Mouse (Mus musculus) lung, postnatal 0 days (tissue): Measurements from ENCODE around the gene Hist1h4b.

Source experiments
- CTCF ChIP-seq: IDR thresholded peaks from 2 replicates; pipeline ENCODE4 v1.5.1; 2016; ENCODE audit warnings: antibody characterized with exemption, mild to moderate bottlenecking
- EP300 ChIP-seq: IDR thresholded peaks from 2 replicates; pipeline ENCODE4 v1.6.1; 2016; ENCODE audit warnings: antibody characterized with exemption, mild to moderate bottlenecking, control low read depth

- TF ChIP-seq CTCF (0 out of 2 replicates have a peak, but pooled peaks have one; percentile 16), EP300 (peak; percentile 64)
Observed at GRCm38 (mm10) chr13:23750839-23751477, 5.9 kb upstream of the Hist1h4b start, which contains the start of gene Hist1h2ab.
